Mouse (Mus musculus): ENCODE results near the gene Sox8. TPM values are rescaled to one million over a fixed set of nuclear protein-coding genes. Genes with fewer than 3 reads are reported as not detected.

The Sox8 gene
- polyA plus RNA-seq, 1 experiment from 2014 or later: 8.0 TPM

- Histone ChIP-seq H3K9me3 (ENCODE audit: control insufficient read depth, low read depth, low read length) (no peaks in the 10 kb centered on the region), H3K27me3 (ENCODE audit: control insufficient read depth, insufficient read depth, low read length) (0 out of 2 replicates have a peak, but pooled peaks cover 2% of the 10 kb centered on the region), H3K4me1 (ENCODE audit: control insufficient read depth, insufficient read depth, low read length) (peaks cover 11% of the 10 kb centered on the region), H3K4me3 (ENCODE audit: low read depth, low read length) (peak overlapping the region; percentile 4), H3K27ac (ENCODE audit: low read length) (no peak overlapping the region), H3K4me2 (replicated peaks; ENCODE audit: low read depth, low read length) (peak overlapping the region; percentile 41), H3K36me3 (ENCODE audit: control insufficient read depth, insufficient read depth, low read length) (no peaks in the 10 kb centered on the region), H3K9ac (replicated peaks; ENCODE audit: low read depth, low read length) (no peak overlapping the region)
- 9% methylated on average over 21 of the region's 21 CpGs for WGBS
- peak; percentile 35; the same call in 1 of the 2 replicates for ATAC-seq (ENCODE audit: insufficient number of reproducible peaks, insufficient read depth, low FRiP score, low read depth)
These were observed 13.7 kb downstream of the Sox8 start for GRCm38 (mm10) chr17:25556630-25557354.

- ATAC-seq (ENCODE audit: insufficient number of reproducible peaks, insufficient read depth, low FRiP score, low read depth): no peak
These were observed 14.5 kb downstream of the Sox8 start for GRCm38 (mm10) chr17:25555666-25556629.

GRCm38 (mm10) chr17:25555159-25555558, 15.3 kb downstream of the Sox8 start:
- no peak for ATAC-seq (ENCODE audit: insufficient number of reproducible peaks, insufficient read depth, low FRiP score, low read depth)
- 0 out of 2 replicates have a peak, but pooled peaks cover 2% of the 10 kb centered on the region for H3K27me3 ChIP-seq (ENCODE audit: control insufficient read depth, insufficient read depth, low read length)
- 54% methylated on average over 3 of the region's 3 CpGs for WGBS

More at GRCm38 (mm10) chr17:25555666-25556629, 14.5 kb downstream of the Sox8 start:
- Histone ChIP-seq H3K27ac (ENCODE audit: low read length) (no peak overlapping the region), H3K27me3 (ENCODE audit: control insufficient read depth, insufficient read depth, low read length) (0 out of 2 replicates have a peak, but pooled peaks cover 2% of the 10 kb centered on the region), H3K9me3 (ENCODE audit: control insufficient read depth, low read depth, low read length) (no peaks in the 10 kb centered on the region), H3K4me1 (ENCODE audit: control insufficient read depth, insufficient read depth, low read length) (peaks cover 11% of the 10 kb centered on the region), H3K4me3 (ENCODE audit: low read depth, low read length) (peak overlapping the region; percentile 4), H3K4me2 (replicated peaks; ENCODE audit: low read depth, low read length) (peak overlapping the region; percentile 41), H3K9ac (replicated peaks; ENCODE audit: low read depth, low read length) (no peak overlapping the region), H3K36me3 (ENCODE audit: control insufficient read depth, insufficient read depth, low read length) (no peaks in the 10 kb centered on the region)
- 10% methylated on average over 29 of the region's 29 CpGs for WGBS

GRCm38 (mm10) chr17:25551313-25551712, 19.2 kb downstream of the Sox8 start:
- H3K4me1 ChIP-seq (ENCODE audit: control insufficient read depth, insufficient read depth, low read length): 0 out of 2 replicates have a peak, but pooled peaks cover 3% of the 10 kb centered on the region
- no peaks in the 10 kb centered on the region for H3K36me3 ChIP-seq (ENCODE audit: control insufficient read depth, insufficient read depth, low read length)
- H3K9me3 ChIP-seq (ENCODE audit: control insufficient read depth, low read depth, low read length): no peaks in the 10 kb centered on the region
- H3K4me3 ChIP-seq (ENCODE audit: low read depth, low read length): no peak overlapping the region
- H3K27ac ChIP-seq (ENCODE audit: low read length): no peak overlapping the region
- no peak overlapping the region for H3K4me2 ChIP-seq (replicated peaks; ENCODE audit: low read depth, low read length)
- ATAC-seq (ENCODE audit: insufficient number of reproducible peaks, insufficient read depth, low FRiP score, low read depth): no peak
- no peaks in the 10 kb centered on the region for H3K27me3 ChIP-seq (ENCODE audit: control insufficient read depth, insufficient read depth, low read length)
- no peak overlapping the region for H3K9ac ChIP-seq (replicated peaks; ENCODE audit: low read depth, low read length)
- WGBS: 84% methylated on average over 11 of the region's 11 CpGs

More at GRCm38 (mm10) chr17:25555159-25555558, 15.3 kb downstream of the Sox8 start:
- Histone ChIP-seq H3K9me3 (ENCODE audit: control insufficient read depth, low read depth, low read length) (no peaks in the 10 kb centered on the region), H3K4me2 (replicated peaks; ENCODE audit: low read depth, low read length) (no peak overlapping the region), H3K4me1 (ENCODE audit: control insufficient read depth, insufficient read depth, low read length) (peaks cover 11% of the 10 kb centered on the region), H3K9ac (replicated peaks; ENCODE audit: low read depth, low read length) (no peak overlapping the region), H3K36me3 (ENCODE audit: control insufficient read depth, insufficient read depth, low read length) (no peaks in the 10 kb centered on the region), H3K4me3 (ENCODE audit: low read depth, low read length) (no peak overlapping the region), H3K27ac (ENCODE audit: low read length) (no peak overlapping the region)

GRCm38 (mm10) chr17:25550020-25550419, 20.5 kb downstream of the Sox8 start:
- ATAC-seq (ENCODE audit: insufficient number of reproducible peaks, insufficient read depth, low FRiP score, low read depth): no peak
- no peak overlapping the region for H3K4me3 ChIP-seq (ENCODE audit: low read depth, low read length)
- no peaks in the 10 kb centered on the region for H3K4me1 ChIP-seq (ENCODE audit: control insufficient read depth, insufficient read depth, low read length)
- no peak overlapping the region for H3K27ac ChIP-seq (ENCODE audit: low read length)
- H3K4me2 ChIP-seq (replicated peaks; ENCODE audit: low read depth, low read length): no peak overlapping the region
- WGBS: 88% methylated on average over 5 of the region's 5 CpGs
- H3K9ac ChIP-seq (replicated peaks; ENCODE audit: low read depth, low read length): no peak overlapping the region
- no peaks in the 10 kb centered on the region for H3K9me3 ChIP-seq (ENCODE audit: control insufficient read depth, low read depth, low read length)
- no peaks in the 10 kb centered on the region for H3K27me3 ChIP-seq (ENCODE audit: control insufficient read depth, insufficient read depth, low read length)
- no peaks in the 10 kb centered on the region for H3K36me3 ChIP-seq (ENCODE audit: control insufficient read depth, insufficient read depth, low read length)

- H3K27me3 ChIP-seq (ENCODE audit: control insufficient read depth, insufficient read depth, low read length): no peaks in the 10 kb centered on the region
- ATAC-seq (ENCODE audit: insufficient number of reproducible peaks, insufficient read depth, low FRiP score, low read depth): no peak
- H3K9ac ChIP-seq (replicated peaks; ENCODE audit: low read depth, low read length): no peak overlapping the region
- WGBS: 40% methylated on average over 3 of the region's 3 CpGs
- H3K36me3 ChIP-seq (ENCODE audit: control insufficient read depth, insufficient read depth, low read length): no peaks in the 10 kb centered on the region
- no peak overlapping the region for H3K4me3 ChIP-seq (ENCODE audit: low read depth, low read length)
- no peak overlapping the region for H3K4me2 ChIP-seq (replicated peaks; ENCODE audit: low read depth, low read length)
- H3K27ac ChIP-seq (ENCODE audit: low read length): no peak overlapping the region
- H3K4me1 ChIP-seq (ENCODE audit: control insufficient read depth, insufficient read depth, low read length): no peaks in the 10 kb centered on the region
- no peaks in the 10 kb centered on the region for H3K9me3 ChIP-seq (ENCODE audit: control insufficient read depth, low read depth, low read length)
These were observed 23.5 kb downstream of the Sox8 start for GRCm38 (mm10) chr17:25547026-25547425.

GRCm38 (mm10) chr17:25541768-25542167, 28.7 kb downstream of the Sox8 start:
- Histone ChIP-seq H3K4me1 (ENCODE audit: control insufficient read depth, insufficient read depth, low read length) (no peaks in the 10 kb centered on the region), H3K9me3 (ENCODE audit: control insufficient read depth, low read depth, low read length) (no peaks in the 10 kb centered on the region), H3K4me3 (ENCODE audit: low read depth, low read length) (no peak overlapping the region), H3K9ac (replicated peaks; ENCODE audit: low read depth, low read length) (no peak overlapping the region), H3K27me3 (ENCODE audit: control insufficient read depth, insufficient read depth, low read length) (no peaks in the 10 kb centered on the region), H3K27ac (ENCODE audit: low read length) (no peak overlapping the region), H3K4me2 (replicated peaks; ENCODE audit: low read depth, low read length) (no peak overlapping the region), H3K36me3 (ENCODE audit: control insufficient read depth, insufficient read depth, low read length) (no peaks in the 10 kb centered on the region)
- whole genome bisulfite sequencing: 79% methylated on average over 4 of the region's 4 CpGs
- ATAC-seq (ENCODE audit: insufficient number of reproducible peaks, insufficient read depth, low FRiP score, low read depth): no peak

- no peak overlapping the region for H3K27ac ChIP-seq (ENCODE audit: low read length)
- 72% methylated on average over 5 of the region's 5 CpGs for WGBS
These were observed 29.8 kb downstream of the Sox8 start for GRCm38 (mm10) chr17:25540731-25541130.

More at GRCm38 (mm10) chr17:25540731-25541130, 29.8 kb downstream of the Sox8 start:
- H3K4me2 ChIP-seq (replicated peaks; ENCODE audit: low read depth, low read length): no peak overlapping the region
- no peak overlapping the region for H3K4me3 ChIP-seq (ENCODE audit: low read depth, low read length)
- no peak overlapping the region for H3K9ac ChIP-seq (replicated peaks; ENCODE audit: low read depth, low read length)
- H3K9me3 ChIP-seq (ENCODE audit: control insufficient read depth, low read depth, low read length): no peaks in the 10 kb centered on the region
- no peak for ATAC-seq (ENCODE audit: insufficient number of reproducible peaks, insufficient read depth, low FRiP score, low read depth)
- no peaks in the 10 kb centered on the region for H3K4me1 ChIP-seq (ENCODE audit: control insufficient read depth, insufficient read depth, low read length)
- H3K27me3 ChIP-seq (ENCODE audit: control insufficient read depth, insufficient read depth, low read length): no peaks in the 10 kb centered on the region
- H3K36me3 ChIP-seq (ENCODE audit: control insufficient read depth, insufficient read depth, low read length): no peaks in the 10 kb centered on the region

Data from stomach, embryonic 14.5 days (tissue).